Mouse (Mus musculus) G1E (cell line): ENCODE data around the gene Gm11985. TPM values are rescaled to one million over a fixed set of nuclear protein-coding genes. Genes with fewer than 3 reads are reported as not detected.

Experiments used
- ATAC-seq: 2 replicates; pipeline ENCODE4 v1.8.0; 2016; ENCODE audit warnings: mild to moderate bottlenecking; ENCODE audit not compliant: insufficient number of reproducible peaks, poor library complexity, low FRiP score, severe bottlenecking; ENCODE audit errors: extremely low read depth
- DNase-seq: peaks from one replicate; pipeline ENCODE4 v3.0.0; 2012; ENCODE audit warnings: low spot score
- H3K27me3 ChIP-seq: 2 replicates; pipeline ENCODE4 v1.6.1; 2012; ENCODE audit warnings: mild to moderate bottlenecking, low read length, inconsistent platforms; ENCODE audit not compliant: insufficient read depth
- H3K36me3 ChIP-seq: replicated peaks from 2 replicates; pipeline ENCODE3; 2012; ENCODE audit warnings: mild to moderate bottlenecking, inconsistent platforms
- H3K4me1 ChIP-seq: 2 replicates; pipeline ENCODE4 v1.6.1; 2012; ENCODE audit warnings: low read depth, low read length, inconsistent platforms, mixed read lengths; ENCODE audit not compliant: insufficient read depth
- H3K4me3 ChIP-seq: 2 replicates; pipeline ENCODE4 v1.5.1; 2012; ENCODE audit warnings: low read depth, mild to moderate bottlenecking, inconsistent platforms, low read length, moderate library complexity, mixed read lengths
- H3K9me3 ChIP-seq: replicated peaks from 2 replicates; pipeline ENCODE4 v1.6.1; 2012; ENCODE audit warnings: inconsistent platforms
- CTCF ChIP-seq: IDR thresholded peaks from 2 replicates; pipeline ENCODE4 v1.5.1; 2012; ENCODE audit warnings: low read depth, low read length, inconsistent platforms, mixed read lengths
- GATA1 ChIP-seq: IDR thresholded peaks from 2 replicates; pipeline ENCODE4 v1.6.1; 2012; ENCODE audit warnings: borderline replicate concordance, low read length, inconsistent platforms, mixed read lengths
- GATA2 ChIP-seq: IDR thresholded peaks from 2 replicates; pipeline ENCODE4 v1.6.1; 2012; ENCODE audit warnings: low read depth, low read length, inconsistent platforms, borderline replicate concordance
- POLR2AphosphoS5 ChIP-seq: IDR thresholded peaks from 2 replicates; pipeline ENCODE4 v1.6.1; 2012; ENCODE audit warnings: low read depth, low read length, inconsistent platforms; ENCODE audit not compliant: insufficient replicate concordance
- TAL1 ChIP-seq: conservative IDR thresholded peaks from 2 replicates; pipeline ENCODE4 v1.6.1; 2012; ENCODE audit warnings: low read depth, low read length, inconsistent platforms, mixed read lengths
- polyA plus RNA-seq: library from polyadenylated mRNA; stranded (reverse); fragments of >175 nt; gene quantifications from 2 replicates; pipeline ENCODE4 v1.2.3, GENCODE M21; 2012
- total RNA-seq, 2 experiments: library from RNA; stranded (forward) in 1 of 2; stranded (reverse) in 1 of 2; fragments of 200-1000 nt in 1 of 2; fragments of >200 nt in 1 of 2; fragmentation: Nextera tagmentation in 1 of 2; gene quantifications; 2 replicates each; pipeline ENCODE4 v1.2.3; 2014 to 2017

The Gm11985 gene
- total and polyA plus RNA-seq, 3 experiments, result 0.11 TPM; not detected in 2

DNA sequence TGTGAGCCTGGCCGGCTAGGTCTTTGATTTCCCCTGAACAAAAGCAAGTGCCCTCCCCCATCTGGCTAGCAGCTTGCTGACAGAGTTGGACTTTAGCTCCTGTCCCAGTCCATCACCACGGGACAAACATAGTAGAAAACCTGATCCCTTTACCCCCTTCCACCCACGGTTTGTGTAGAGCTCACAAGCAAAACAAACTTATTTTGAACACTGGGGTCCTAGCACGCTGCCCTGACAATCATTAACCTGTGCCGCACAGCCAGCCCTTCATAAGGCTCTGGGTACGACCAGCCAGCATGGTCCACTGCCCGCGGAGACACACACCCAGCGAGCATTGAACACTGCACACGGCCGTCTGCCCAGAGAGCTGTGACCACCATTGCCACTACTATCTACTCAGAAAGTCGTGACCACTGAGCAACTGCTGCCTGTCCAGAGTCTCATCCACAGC, 9.1 kb upstream of the Gm11985 start, which contains the start of gene Igfbp1:
Gene Igfbp1 (plus strand): TSS at position 292 of the 451 bp plus-strand sequence.
- peaks cover 23% of the 10 kb centered on the region for H3K9me3 ChIP-seq
- TF ChIP-seq POLR2AphosphoS5 (no peak), GATA1 (no peak), CTCF (no peak), GATA2 (no peak), TAL1 (no peak)
- H3K27me3 ChIP-seq, result 0 out of 2 replicates have a peak, but pooled peaks cover 2% of the 10 kb centered on the region
- no peaks in the 10 kb centered on the region for H3K36me3 ChIP-seq
- H3K4me3 ChIP-seq, result no peak within 1 kb of the TSS
- H3K4me1 ChIP-seq, result no peaks in the 10 kb centered on the region
- no peak for ATAC-seq
- no peak for DNase-seq

- ATAC-seq (no peak), DNase-seq (no peak)
- H3K9me3 ChIP-seq, result peaks cover 22% of the 10 kb centered on the region
- TF ChIP-seq GATA2, result no peak
- no peak for TF ChIP-seq TAL1
- TF ChIP-seq POLR2AphosphoS5, result no peak
- no peak for TF ChIP-seq GATA1
- no peak overlapping the region for H3K4me3 ChIP-seq
- no peaks in the 10 kb centered on the region for H3K36me3 ChIP-seq
- no peaks in the 10 kb centered on the region for H3K4me1 ChIP-seq
- no peaks in the 10 kb centered on the region for H3K27me3 ChIP-seq
Observed at GRCm38 (mm10) chr11:7195312-7195685, 6.9 kb upstream of the Gm11985 start.

- no peak for ATAC-seq
- no peaks in the 10 kb centered on the region for H3K4me1 ChIP-seq
- peaks cover 26% of the 10 kb centered on the region for H3K9me3 ChIP-seq
- H3K4me3 ChIP-seq, result no peak overlapping the region
- DNase-seq, result no peak
- no peak for TF ChIP-seq GATA2
- H3K27me3 ChIP-seq, result no peaks in the 10 kb centered on the region
- H3K36me3 ChIP-seq, result no peaks in the 10 kb centered on the region
Observed at GRCm38 (mm10) chr11:7194432-7195311, 6.3 kb upstream of the Gm11985 start.

DNA sequence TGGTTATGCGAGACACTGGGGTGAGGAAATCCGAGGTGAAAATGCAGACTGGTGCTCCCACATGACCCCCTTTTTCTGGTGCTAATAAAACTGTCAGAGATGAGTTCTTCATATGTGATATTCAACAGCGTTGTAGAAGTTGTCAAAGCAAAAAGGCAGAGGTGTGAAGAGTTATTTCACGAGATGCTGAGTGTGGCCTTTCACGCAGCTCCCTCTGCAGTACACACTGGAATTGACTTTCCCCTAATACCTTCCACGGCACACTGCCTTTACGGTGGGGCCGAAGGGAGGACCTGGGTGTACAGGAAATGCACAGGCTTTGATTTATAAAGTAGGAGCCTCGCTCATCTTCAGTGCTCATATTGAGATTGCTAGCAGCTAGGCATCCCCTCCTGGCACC, 4.8 kb upstream of the Gm11985 start:
- Histone ChIP-seq H3K9me3 (peaks cover 28% of the 10 kb centered on the region), H3K27me3 (no peaks in the 10 kb centered on the region), H3K4me3 (no peak overlapping the region), H3K36me3 (no peaks in the 10 kb centered on the region), H3K4me1 (no peaks in the 10 kb centered on the region)
- no peak for ATAC-seq
- TF ChIP-seq GATA2 (no peak), TAL1 (no peak)
- no peak for DNase-seq

GRCm38 (mm10) chr11:7192710-7193109, 4.3 kb upstream of the Gm11985 start:
- ATAC-seq (no peak), DNase-seq (no peak)
- Histone ChIP-seq H3K4me3 (no peak overlapping the region), H3K4me1 (no peaks in the 10 kb centered on the region), H3K27me3 (no peaks in the 10 kb centered on the region), H3K36me3 (no peaks in the 10 kb centered on the region), H3K9me3 (peaks cover 24% of the 10 kb centered on the region)
- TF ChIP-seq GATA2 (no peak), POLR2AphosphoS5 (no peak), TAL1 (no peak), GATA1 (no peak)

- TF ChIP-seq TAL1 (no peak), CTCF (no peak), GATA2 (no peak), GATA1 (no peak), POLR2AphosphoS5 (no peak)
- ATAC-seq (no peak), DNase-seq (no peak)
- Histone ChIP-seq H3K4me3 (no peak overlapping the region), H3K27me3 (no peaks in the 10 kb centered on the region), H3K9me3 (peaks cover 18% of the 10 kb centered on the region), H3K4me1 (no peaks in the 10 kb centered on the region), H3K36me3 (no peaks in the 10 kb centered on the region)
Observed at GRCm38 (mm10) chr11:7187472-7187871, 897 bp downstream of the Gm11985 start.
